Mouse (Mus musculus) limb, embryonic 14.5 days (tissue): ENCODE data around the gene Kncn. TPM values are rescaled to one million over a fixed set of nuclear protein-coding genes. Genes with fewer than 3 reads are reported as not detected.
A peak's percentile ranks its signal among the peaks of the same experiment; 100 is the strongest.

Experiments used
- ATAC-seq: fragments of 200-750 bp; cut with Nextera tagmentation; 2 replicates; pipeline ENCODE4 v1.8.0; 2017; ENCODE audit warnings: low read depth, moderate number of reproducible peaks, moderate TSS enrichment; ENCODE audit not compliant: low FRiP score
- DNase-seq: peaks from one replicate; pipeline ENCODE4 v3.0.0-alpha.2; 2015; ENCODE audit warnings: low spot score
- H3K27ac ChIP-seq: fragments of 300-500 bp; sonication (generic); replicated peaks from 2 replicates; pipeline ENCODE4 v1.5.1; 2014; ENCODE audit warnings: low read depth, mild to moderate bottlenecking, low read length, moderate library complexity, mixed read lengths
- H3K27me3 ChIP-seq: fragments of 300-500 bp; sonication (generic); 2 replicates; pipeline ENCODE4 v1.6.1; 2014; ENCODE audit warnings: low read length, mixed read lengths; ENCODE audit not compliant: control insufficient read depth, insufficient read depth
- H3K36me3 ChIP-seq: fragments of 300-500 bp; sonication (generic); 2 replicates; pipeline ENCODE4 v1.6.1; 2014; ENCODE audit warnings: mild to moderate bottlenecking, low read length, moderate library complexity, mixed read lengths; ENCODE audit not compliant: control insufficient read depth, insufficient read depth
- H3K4me1 ChIP-seq: fragments of 300-500 bp; sonication (generic); 2 replicates; pipeline ENCODE4 v1.6.1; 2014; ENCODE audit warnings: antibody characterized with exemption, low read length, mixed read lengths; ENCODE audit not compliant: control insufficient read depth, insufficient read depth
- H3K4me2 ChIP-seq: fragments of 300-500 bp; sonication (generic); replicated peaks from 2 replicates; pipeline ENCODE4 v1.6.1; 2014; ENCODE audit warnings: low read depth, mild to moderate bottlenecking, low read length, moderate library complexity; ENCODE audit not compliant: severe bottlenecking
- H3K4me3 ChIP-seq: fragments of 300-500 bp; sonication (generic); replicated peaks from 2 replicates; pipeline ENCODE4 v1.5.1; 2014; ENCODE audit warnings: low read length
- H3K9ac ChIP-seq: fragments of 300-500 bp; sonication (generic); 2 replicates; pipeline ENCODE4 v1.6.1; 2014; ENCODE audit warnings: mild to moderate bottlenecking, low read depth, low read length, moderate library complexity; ENCODE audit not compliant: severe bottlenecking
- H3K9me3 ChIP-seq: fragments of 300-500 bp; sonication (generic); 2 replicates; pipeline ENCODE4 v1.6.1; 2016; ENCODE audit warnings: low read length; ENCODE audit not compliant: control insufficient read depth
- POLR2A ChIP-seq: fragments of 200-500 bp; IDR thresholded peaks from 2 replicates; pipeline ENCODE4 v1.8.0; 2012; ENCODE audit warnings: inconsistent platforms, mild to moderate bottlenecking, moderate library complexity, borderline replicate concordance; ENCODE audit not compliant: insufficient read depth, insufficient read length; ENCODE audit errors: extremely low read depth
- WGBS: fragments of 180-500 bp; shearing (Covaris S2); extraction: QIAGEN DNeasy Blood & Tissue Kit; methylation state at CpG from one replicate; pipeline ENCODE4 v1.1.7; 2014; 5-methylcytosine and 5-hydroxymethylcytosine counted together
- polyA plus RNA-seq, 2 experiments: library from polyadenylated mRNA; depleted of rRNA in 1 of 2; stranded (reverse) in 1 of 2; unstranded in 1 of 2; fragments of >200 nt; fragmentation: Nextera tagmentation in 1 of 2; extraction: Ambion mirVana in 1 of 2; gene quantifications; 2 replicates each; pipeline versions ENCODE4 v1.2.1 to v1.2.3; 2012 to 2014

Kncn gene
- polyA plus RNA-seq, 2 experiments: not detected

- no peak overlapping the region for H3K9ac ChIP-seq
- DNase-seq: no peak
- no peak overlapping the region for H3K27ac ChIP-seq
- no peaks in the 10 kb centered on the region for H3K9me3 ChIP-seq
- peaks cover 21% of the 10 kb centered on the region for H3K36me3 ChIP-seq
- no peak overlapping the region for H3K4me2 ChIP-seq
- H3K4me1 ChIP-seq: peaks cover 24% of the 10 kb centered on the region
- 79% methylated on average over 9 of the region's 9 CpGs for WGBS
- ATAC-seq: no peak
- H3K4me3 ChIP-seq: no peak overlapping the region
- H3K27me3 ChIP-seq: no peaks in the 10 kb centered on the region
- TF ChIP-seq POLR2A: no peak
Observed at GRCm38 (mm10) chr4:115857293-115857883, 26.8 kb upstream of the Kncn start.

GRCm38 (mm10) chr4:115863352-115863751 is 20.8 kb upstream of the Kncn start:
- Histone ChIP-seq H3K27ac (no peak overlapping the region; the same call in 1 of the 2 replicates), H3K27me3 (no peaks in the 10 kb centered on the region), H3K9me3 (no peaks in the 10 kb centered on the region), H3K4me1 (peaks cover 20% of the 10 kb centered on the region), H3K36me3 (peaks cover 24% of the 10 kb centered on the region), H3K4me3 (no peak overlapping the region), H3K4me2 (no peak overlapping the region), H3K9ac (no peak overlapping the region)
- no peak for ATAC-seq
- WGBS: 28% methylated on average over 7 of the region's 7 CpGs
- no peak for TF ChIP-seq POLR2A
- DNase-seq: no peak

DNA sequence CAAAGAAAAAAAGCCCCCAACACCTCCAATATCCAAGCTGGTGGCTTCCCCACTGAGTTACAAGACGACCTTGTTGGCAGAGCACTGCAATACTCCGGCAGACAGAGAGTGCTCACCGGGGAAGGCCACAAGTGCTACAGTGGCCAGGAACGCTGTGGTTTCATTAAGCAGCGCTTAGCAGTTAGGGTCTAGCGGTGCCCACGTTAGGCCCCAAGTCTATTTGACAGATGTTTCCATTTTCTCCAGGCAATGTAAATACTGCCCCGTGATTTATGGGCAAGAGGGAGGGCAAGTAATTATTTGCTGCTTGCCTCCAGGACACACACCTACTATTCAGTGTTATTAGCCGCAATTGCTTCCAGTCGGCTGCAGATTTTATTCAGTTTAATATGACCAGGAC is 20.3 kb upstream of the Kncn start:
- Histone ChIP-seq H3K4me1 (peaks cover 20% of the 10 kb centered on the region), H3K4me3 (no peak overlapping the region), H3K27me3 (no peaks in the 10 kb centered on the region), H3K9ac (no peak overlapping the region), H3K4me2 (no peak overlapping the region), H3K36me3 (peaks cover 23% of the 10 kb centered on the region), H3K27ac (no peak overlapping the region), H3K9me3 (no peaks in the 10 kb centered on the region)
- DNase-seq (peak; percentile 31), ATAC-seq (peak; percentile 47; the same call in 1 of the 2 replicates)
- WGBS: 7% methylated on average over 10 of the region's 10 CpGs
- TF ChIP-seq POLR2A: no peak

DNA sequence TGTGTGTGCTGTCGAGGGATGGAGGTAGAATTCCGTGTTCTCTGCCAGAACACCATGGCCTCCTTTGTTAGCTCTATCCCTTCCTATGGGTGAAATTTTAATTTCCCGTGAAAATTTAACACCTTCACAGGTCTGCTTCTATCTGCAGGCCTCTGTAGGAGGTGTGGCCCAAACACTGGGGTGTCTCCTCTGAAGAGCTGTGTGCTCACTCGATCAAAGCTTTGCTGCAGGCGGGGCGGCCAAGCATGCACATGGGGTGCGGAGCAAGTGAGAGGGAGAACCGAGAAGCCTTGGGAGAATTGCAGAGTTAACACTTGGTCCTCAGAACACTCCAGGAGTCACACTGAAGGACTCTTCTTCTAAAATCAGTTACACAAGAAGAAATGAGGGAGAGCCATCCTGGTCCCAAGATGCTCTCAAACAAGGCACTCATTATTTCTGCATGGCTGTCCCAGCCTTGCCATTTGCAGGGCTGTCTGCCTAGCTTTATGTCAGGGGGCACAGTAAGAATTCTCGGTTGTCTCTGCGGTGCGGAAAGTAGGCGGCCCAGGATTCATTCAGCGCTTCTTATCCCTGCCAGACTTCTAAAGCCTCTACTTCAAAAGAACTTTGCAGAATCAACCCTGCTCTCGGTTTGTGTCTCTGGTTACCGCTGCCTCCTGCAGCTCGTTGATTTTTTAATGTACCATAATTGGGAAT is 14.5 kb upstream of the Kncn start:
- H3K27ac ChIP-seq: no peak overlapping the region
- no peaks in the 10 kb centered on the region for H3K9me3 ChIP-seq
- H3K9ac ChIP-seq: no peak overlapping the region
- H3K4me2 ChIP-seq: no peak overlapping the region
- H3K36me3 ChIP-seq: peaks cover 23% of the 10 kb centered on the region
- no peak for DNase-seq
- no peak overlapping the region for H3K4me3 ChIP-seq
- no peak for TF ChIP-seq POLR2A
- WGBS: 24% methylated on average over 16 of the region's 16 CpGs
- no peaks in the 10 kb centered on the region for H3K27me3 ChIP-seq
- H3K4me1 ChIP-seq: peaks cover 7% of the 10 kb centered on the region; the same call in 1 of the 2 replicates
- no peak for ATAC-seq

DNA sequence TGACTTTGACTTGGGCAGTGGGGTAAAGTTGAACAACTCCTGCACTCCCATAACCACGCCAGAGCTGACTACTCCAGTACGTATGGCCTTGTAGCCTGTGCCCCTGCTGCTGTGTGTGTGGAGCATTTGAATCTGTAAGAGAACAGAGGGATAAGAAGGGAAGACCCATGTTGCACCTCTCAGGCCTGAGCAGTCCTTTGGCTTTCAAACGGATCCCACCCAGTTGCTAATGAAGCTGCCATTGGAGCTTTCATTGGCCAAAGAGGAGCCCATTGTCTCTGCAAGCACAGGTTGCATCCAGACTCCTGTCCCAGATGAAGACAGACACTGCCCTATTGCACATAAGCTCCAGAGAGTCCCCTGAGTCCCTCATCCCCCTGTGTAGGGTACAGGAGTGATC is 11.0 kb upstream of the Kncn start:
- 88% methylated on average over 3 of the region's 3 CpGs for WGBS
- Histone ChIP-seq H3K9ac (no peak overlapping the region), H3K9me3 (no peaks in the 10 kb centered on the region), H3K4me3 (no peak overlapping the region), H3K36me3 (peaks cover 35% of the 10 kb centered on the region), H3K27me3 (no peaks in the 10 kb centered on the region), H3K4me1 (peaks cover 7% of the 10 kb centered on the region; the same call in 1 of the 2 replicates), H3K27ac (no peak overlapping the region), H3K4me2 (no peak overlapping the region)
- ATAC-seq (no peak), DNase-seq (no peak)
- TF ChIP-seq POLR2A: no peak
